Mouse (Mus musculus) thymus, adult 2 months (tissue): ENCODE data around the gene Psap.

Experiments used
- CTCF ChIP-seq: fragments of 200-500 bp; IDR thresholded peaks from 2 replicates; pipeline ENCODE4 v1.5.1; 2012; ENCODE audit warnings: mild to moderate bottlenecking, control low read depth, low read length, moderate library complexity, borderline replicate concordance; ENCODE audit not compliant: control insufficient read depth, poor library complexity, insufficient read depth; ENCODE audit errors: extremely low read depth
- POLR2A ChIP-seq: fragments of 200-500 bp; IDR thresholded peaks from 2 replicates; pipeline ENCODE4 v1.6.1; 2012; ENCODE audit warnings: mild to moderate bottlenecking, low read length, control low read depth, moderate library complexity; ENCODE audit not compliant: control insufficient read depth, poor library complexity, insufficient read depth; ENCODE audit errors: extremely low read depth

DNA sequence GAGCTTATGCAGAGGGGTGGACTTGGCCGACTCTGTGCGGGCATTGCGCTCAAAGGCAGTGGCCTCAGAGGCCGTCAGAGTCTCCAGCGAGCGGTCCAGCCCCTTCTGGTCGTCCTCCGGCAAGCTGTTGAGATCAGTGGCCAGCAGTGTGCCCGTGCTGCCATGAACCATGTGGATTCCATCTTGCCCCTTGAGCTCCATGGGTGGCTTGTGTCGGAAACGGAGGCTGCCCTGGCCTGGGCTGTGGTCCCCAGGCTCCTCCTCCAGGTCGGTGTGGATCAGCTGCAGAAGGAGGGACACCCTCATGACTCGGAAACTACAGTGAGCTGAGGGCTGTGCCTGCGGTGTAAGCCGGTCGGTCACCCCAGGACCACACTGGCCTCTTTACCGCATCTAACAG is 26.0 kb downstream of the Psap start:
- no peak for TF ChIP-seq POLR2A
- no peak for TF ChIP-seq CTCF
